Mouse (Mus musculus) embryonic fibroblast, embryonic 13.5 days (primary cell): ENCODE results near the gene Chd4. TPM values are rescaled to one million over a fixed set of nuclear protein-coding genes. Genes with fewer than 3 reads are reported as not detected.
"Not testable (repeated sequence)": the region's sequence is repeated elsewhere in the genome, so short reads cannot be mapped to it uniquely, and the experiment has no call there.

Source experiments
- H3K27ac ChIP-seq: 2 replicates; pipeline ENCODE4 v1.5.1; 2012; ENCODE audit warnings: low read length, control low read depth, inconsistent platforms; ENCODE audit not compliant: insufficient read depth
- H3K4me1 ChIP-seq: 2 replicates; pipeline ENCODE4 v1.6.1; 2011; ENCODE audit warnings: low read length; ENCODE audit not compliant: control insufficient read depth, insufficient read depth
- H3K4me3 ChIP-seq: 2 replicates; pipeline ENCODE4 v1.5.1; 2011; ENCODE audit warnings: mild to moderate bottlenecking, control low read depth, low read length; ENCODE audit not compliant: insufficient read depth
- CTCF ChIP-seq: IDR thresholded peaks from 2 replicates; pipeline ENCODE4 v1.5.1; 2011; ENCODE audit warnings: mild to moderate bottlenecking, control low read depth, low read length, moderate library complexity, borderline replicate concordance; ENCODE audit not compliant: insufficient read depth
- POLR2A ChIP-seq: IDR thresholded peaks from 2 replicates; pipeline ENCODE4 v1.6.1; 2011; ENCODE audit warnings: low read depth, mild to moderate bottlenecking, control low read depth, low read length, moderate library complexity
- polyA plus RNA-seq: library from polyadenylated mRNA; stranded (reverse); fragments of >200 nt; gene quantifications from 2 replicates; pipeline ENCODE4 v1.2.4, GENCODE M21; 2011; ENCODE audit warnings: low read depth; ENCODE audit not compliant: missing spikeins, insufficient read length

Chd4 gene
- polyA plus RNA-seq, 1 experiment, result 156 TPM

DNA sequence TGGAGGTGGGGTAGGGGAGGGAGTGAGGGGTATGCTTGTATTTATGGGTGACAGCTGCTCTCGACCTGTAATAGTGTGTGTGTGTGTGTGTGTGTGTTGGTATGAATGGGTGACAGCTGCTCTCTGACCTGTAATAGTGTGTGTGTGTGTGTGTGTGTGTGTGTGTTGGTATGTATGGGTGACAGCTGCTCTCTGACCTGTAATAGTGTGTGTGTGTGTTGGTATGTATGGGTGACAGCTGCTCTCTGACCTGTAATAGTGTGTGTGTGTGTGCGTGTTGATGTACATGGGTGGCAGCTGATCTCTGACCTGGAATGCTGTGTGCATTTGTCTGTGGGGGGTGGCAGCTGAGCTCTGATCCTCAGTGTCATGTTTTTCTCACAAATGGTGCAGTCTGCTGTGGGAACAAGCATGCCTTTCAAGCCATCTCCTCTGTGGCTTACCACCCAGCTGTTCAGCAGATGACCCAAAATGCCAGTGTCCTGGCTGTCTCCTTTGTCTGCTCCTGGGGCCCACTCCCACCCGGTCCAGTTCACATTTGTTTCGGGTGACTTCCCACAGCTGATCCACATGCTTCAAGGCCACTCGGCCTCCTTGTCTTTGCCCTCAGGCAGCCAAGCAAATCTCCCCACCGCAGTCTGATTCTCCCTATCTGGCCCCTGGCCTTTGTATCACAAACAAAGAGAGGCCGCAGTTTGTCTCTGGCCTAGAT lies 61.3 kb downstream of the Chd4 start:
- Histone ChIP-seq H3K4me3 (no peak overlapping the region), H3K27ac (no peak overlapping the region), H3K4me1 (peaks cover 7% of the 10 kb centered on the region; the same call in 1 of the 2 replicates)
- TF ChIP-seq POLR2A (0 out of 2 replicates have a peak, but pooled peaks have one; percentile 2), CTCF (no peak)

DNA sequence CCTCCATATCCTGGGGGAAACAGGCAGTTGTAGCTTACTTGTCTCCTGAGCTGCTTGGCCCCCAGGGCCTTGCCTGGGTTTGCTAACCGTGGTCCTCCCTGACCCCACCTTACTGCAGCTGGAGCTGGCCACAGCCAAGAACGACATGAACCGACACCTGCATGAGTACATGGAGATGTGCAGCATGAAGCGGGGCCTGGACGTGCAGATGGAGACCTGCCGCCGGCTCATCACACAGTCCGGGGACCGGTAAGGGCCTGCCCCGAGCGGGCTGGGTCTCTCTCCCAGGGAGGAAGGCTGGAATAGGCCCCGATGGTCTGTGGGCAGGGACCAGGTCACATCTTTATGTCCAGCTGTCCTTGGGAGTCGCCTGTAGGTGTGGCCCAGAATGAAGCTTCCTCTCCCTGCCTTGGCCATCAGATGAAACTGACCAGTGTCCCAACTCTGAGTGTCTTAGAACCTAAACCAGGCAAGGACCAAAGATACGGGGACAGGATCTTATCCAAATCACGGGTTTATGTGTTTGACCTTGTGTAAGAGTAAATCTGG lies 63.2 kb downstream of the Chd4 start:
- H3K27ac ChIP-seq, result no peak overlapping the region
- peaks cover 7% of the 10 kb centered on the region; the same call in 1 of the 2 replicates for H3K4me1 ChIP-seq
- H3K4me3 ChIP-seq, result no peak overlapping the region
- no peak for TF ChIP-seq CTCF
- TF ChIP-seq POLR2A, result no peak

DNA sequence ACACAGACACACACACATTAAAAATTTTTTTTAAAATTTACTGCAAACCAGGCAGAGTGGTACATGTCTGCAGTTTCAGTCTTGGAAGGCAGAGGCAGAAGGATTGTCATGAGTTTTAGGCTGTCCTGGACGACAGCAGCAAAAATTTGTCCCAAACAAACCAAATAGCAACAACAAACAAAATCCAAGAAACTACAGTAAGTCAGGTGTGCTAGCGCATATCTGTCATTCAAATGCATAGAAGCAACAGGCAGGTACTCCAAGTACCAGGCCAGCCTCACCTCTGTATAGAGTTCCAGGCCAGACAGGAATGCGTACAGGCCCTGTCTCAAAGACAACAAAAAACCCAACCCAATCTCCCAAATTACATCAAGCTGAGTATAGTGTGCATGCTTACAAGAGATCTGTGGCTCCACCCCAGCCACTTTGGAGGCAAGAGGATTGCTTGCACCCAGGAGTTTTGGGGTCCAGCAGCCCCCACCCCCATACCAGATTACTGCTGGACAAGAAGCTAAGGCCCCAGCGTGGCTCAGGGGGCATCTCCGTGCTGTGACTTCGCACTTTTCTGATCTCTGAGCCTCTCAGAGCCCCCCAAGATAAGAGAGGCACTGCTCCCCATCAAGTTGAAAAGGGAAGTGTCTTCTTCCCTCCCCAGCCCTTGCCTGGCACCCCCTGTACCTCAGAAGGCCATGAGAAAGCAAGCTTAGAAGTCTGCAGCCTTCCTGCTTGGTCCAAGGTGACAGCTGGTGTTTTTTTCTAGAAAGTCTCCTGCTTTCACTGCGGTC lies 64.2 kb downstream of the Chd4 start:
- no peak for TF ChIP-seq POLR2A
- no peak for TF ChIP-seq CTCF
- H3K4me1 ChIP-seq, result peaks cover 7% of the 10 kb centered on the region; the same call in 1 of the 2 replicates
- peak overlapping the region; percentile 10; the same call in 1 of the 2 replicates for H3K27ac ChIP-seq
- no peak overlapping the region for H3K4me3 ChIP-seq

DNA sequence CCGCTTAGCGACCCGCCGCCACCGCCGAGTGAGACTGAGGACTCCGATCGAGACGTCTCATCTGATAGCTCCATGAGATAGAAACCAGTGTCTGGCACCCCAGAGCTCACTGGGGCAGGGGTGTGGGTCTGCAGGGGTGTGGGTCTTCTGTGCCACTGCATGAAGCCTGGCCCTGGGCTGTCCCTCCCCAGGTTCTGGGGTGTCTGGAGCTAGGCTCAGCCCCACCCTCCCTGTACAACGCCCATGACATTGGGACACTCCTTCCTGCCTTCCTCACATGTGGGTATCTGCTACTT lies 64.7 kb downstream of the Chd4 start:
- TF ChIP-seq CTCF (no peak), POLR2A (no peak; the same call in none of the 2 replicates)
- H3K27ac ChIP-seq, result peak overlapping the region; percentile 10; the same call in 1 of the 2 replicates
- H3K4me1 ChIP-seq, result peaks cover 7% of the 10 kb centered on the region; the same call in 1 of the 2 replicates

DNA sequence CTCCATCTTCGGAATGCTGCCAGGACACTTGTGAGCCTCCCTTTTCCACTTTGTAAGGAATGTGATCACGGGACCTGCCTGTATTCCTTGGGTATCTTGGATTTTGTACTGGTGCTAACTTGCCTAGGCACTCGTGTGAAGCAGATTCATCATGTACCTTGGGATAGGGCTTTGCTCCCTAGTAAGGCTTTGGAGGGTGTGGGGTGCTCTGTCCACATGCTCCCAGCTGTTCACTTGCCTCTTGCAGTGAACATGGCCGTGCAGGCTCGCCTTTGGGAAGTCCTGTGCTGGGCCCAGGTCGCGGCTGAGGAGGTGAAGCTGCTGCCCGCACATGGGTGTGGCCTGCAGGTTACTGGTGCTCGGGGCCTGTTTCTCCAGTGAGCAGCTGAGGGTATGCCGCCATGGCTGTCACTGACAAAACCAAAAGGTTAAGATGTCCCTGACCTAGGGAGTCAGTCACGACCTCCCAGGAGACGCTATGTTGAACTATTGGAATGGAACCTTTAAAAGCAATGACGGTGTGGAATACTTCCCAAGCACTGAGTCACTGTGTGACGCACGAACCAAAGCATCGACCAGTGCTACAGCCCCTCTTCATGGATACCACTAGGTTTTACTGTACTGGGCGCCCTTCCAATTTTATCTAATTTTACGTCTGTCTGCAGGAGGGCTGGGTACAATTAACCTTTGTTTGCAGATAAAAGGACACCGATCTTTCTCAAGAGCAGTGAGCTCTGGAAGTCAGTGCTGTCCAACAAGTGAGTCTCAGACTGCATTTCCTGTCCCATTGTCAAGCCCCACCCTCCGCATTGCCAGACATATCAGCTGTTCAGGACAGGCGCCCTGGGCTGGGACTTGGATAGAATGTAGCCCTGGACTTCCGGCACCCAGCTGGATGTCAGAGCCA lies 65.3 kb downstream of the Chd4 start:
- peak overlapping the region; percentile 10; the same call in 1 of the 2 replicates for H3K27ac ChIP-seq
- H3K4me1 ChIP-seq, result peaks cover 7% of the 10 kb centered on the region; the same call in 1 of the 2 replicates
- TF ChIP-seq POLR2A (peak; percentile 69), CTCF (no peak)
- no peak overlapping the region for H3K4me3 ChIP-seq

More for the DNA sequence above, 64.7 kb downstream of the Chd4 start:
- H3K4me3 ChIP-seq, result no peak overlapping the region

DNA sequence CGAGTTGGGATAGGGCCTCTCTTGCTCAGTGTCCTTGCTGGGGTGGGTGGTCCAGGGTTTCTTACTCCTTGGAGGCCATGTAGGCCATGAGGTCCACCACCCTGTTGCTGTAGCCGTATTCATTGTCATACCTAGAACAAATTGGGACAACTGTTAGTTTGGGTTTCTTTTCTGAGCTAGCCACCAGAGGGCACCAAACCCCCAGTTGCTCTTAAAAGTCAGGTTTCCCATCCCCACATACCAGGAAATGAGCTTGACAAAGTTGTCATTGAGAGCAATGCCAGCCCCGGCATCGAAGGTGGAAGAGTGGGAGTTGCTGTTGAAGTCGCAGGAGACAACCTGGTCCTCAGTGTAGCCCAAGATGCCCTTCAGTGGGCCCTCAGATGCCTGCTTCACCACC lies 66.2 kb downstream of the Chd4 start:
- H3K4me1 ChIP-seq, H3K4me3 ChIP-seq, H3K27ac ChIP-seq: not testable (repeated sequence)

DNA sequence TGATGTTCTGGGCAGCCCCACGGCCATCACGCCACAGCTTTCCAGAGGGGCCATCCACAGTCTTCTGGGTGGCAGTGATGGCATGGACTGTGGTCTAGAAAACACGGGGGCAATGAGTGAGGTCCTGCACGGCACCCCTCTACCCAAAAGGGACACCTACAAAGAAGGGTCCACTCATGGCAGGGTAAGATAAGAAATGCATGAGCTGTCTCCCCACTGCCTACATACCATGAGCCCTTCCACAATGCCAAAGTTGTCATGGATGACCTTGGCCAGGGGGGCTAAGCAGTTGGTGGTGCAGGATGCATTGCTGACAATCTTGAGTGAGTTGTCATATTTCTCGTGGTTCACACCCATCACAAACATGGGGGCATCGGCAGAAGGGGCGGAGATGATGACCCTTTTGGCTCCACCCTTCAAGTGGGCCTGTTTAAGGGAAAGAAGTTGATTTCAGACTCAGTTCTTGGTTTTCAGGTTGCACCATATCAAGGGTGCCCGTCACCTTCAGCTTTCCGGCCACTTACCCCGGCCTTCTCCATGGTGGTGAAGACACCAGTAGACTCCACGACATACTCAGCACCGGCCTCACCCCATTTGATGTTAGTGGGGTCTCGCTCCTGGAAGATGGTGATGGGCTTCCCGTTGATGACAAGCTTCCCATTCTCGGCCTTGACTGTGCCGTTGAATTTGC lies 67.0 kb downstream of the Chd4 start:
- Histone ChIP-seq H3K4me1 (peaks cover 17% of the 10 kb centered on the region), H3K4me3 (peak overlapping the region; percentile 16)
- not testable (repeated sequence) for H3K27ac ChIP-seq

DNA sequence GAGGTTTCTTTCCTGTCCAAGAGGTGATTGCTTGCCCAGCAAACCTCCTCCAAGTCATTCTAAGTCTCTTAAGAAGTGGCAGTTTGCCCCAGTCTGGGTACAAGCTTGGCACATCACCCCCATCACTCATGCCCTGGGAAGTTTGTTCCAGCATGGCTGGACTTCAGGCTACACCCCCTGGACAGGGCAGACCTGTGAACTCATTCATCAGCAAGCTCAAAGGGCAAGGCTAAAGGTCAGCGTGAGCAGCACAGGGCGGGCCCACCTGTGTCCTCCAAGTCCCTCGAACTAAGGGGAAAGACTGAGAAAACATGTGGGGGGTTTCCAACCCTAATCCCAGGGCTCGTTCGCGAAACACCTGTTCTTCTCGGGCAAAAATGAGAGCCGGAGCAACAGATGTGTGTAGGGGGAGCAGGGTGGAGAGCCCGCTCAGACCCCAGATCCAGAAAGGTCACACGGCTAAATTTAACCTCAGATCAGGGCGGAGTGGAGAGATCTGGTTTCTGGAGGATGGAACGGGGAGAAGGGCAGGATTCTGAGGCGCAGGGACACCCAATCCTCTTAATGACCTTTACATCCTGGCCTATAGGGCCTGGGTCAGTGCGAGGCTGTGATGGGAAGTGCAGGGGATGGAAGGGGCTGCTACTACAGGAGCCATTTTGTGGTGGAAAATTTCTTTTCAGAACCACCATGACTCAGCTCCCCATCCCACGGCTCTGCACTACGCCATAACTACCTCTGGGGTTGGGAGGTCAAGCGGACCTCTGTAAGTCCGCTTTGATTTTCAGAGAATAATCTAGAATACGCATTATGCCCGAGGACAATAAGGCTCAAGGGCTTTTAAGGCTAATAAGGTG lies 68.2 kb downstream of the Chd4 start:
- peak overlapping the region; percentile 85 for H3K27ac ChIP-seq
- TF ChIP-seq POLR2A (no peak; the same call in 1 of the 2 replicates), CTCF (no peak)
- H3K4me3 ChIP-seq, result peak overlapping the region; percentile 86
- H3K4me1 ChIP-seq, result peaks cover 17% of the 10 kb centered on the region
